Mouse (Mus musculus) CD8-positive naive resting alpha-beta T cell, adult 2 months (primary cell): Measurements from ENCODE around the gene Zfy1.
"Not testable (repeated sequence)": the region's sequence is repeated elsewhere in the genome, so short reads cannot be mapped to it uniquely, and the experiment has no call there.

Experiments used
- DNase-seq, 2 experiments: peaks; one replicate each; pipeline ENCODE4 v3.0.0; 2022; ENCODE audit warnings: low read depth in 2 of 2, low spot score in 2 of 2

The Zfy1 gene

GRCm38 (mm10) chrY:797309-797708 is at the start of gene Zfy1:
Gene Zfy1, minus strand, starts transcription at chrY:797409.
- DNase-seq = not testable (repeated sequence)

- DNase-seq = no peak
Observed at GRCm38 (mm10) chrY:818396-818795, 21.2 kb upstream of the Zfy1 start, which contains the start of gene Uba1y. Gene Uba1y, plus strand, starts transcription at chrY:818649.

- DNase-seq = no peak
Observed at GRCm38 (mm10) chrY:808991-809661, 11.9 kb upstream of the Zfy1 start.
